Mouse (Mus musculus) CD4-positive helper T cell, adult 2 months (primary cell): Measurements from ENCODE around the gene Gigyf1.

Experiments
- DNase-seq: peaks from one replicate; pipeline ENCODE4 v3.0.0-alpha.2; 2012; ENCODE audit warnings: low read depth, missing footprints, low spot score

Gigyf1 gene

DNA sequence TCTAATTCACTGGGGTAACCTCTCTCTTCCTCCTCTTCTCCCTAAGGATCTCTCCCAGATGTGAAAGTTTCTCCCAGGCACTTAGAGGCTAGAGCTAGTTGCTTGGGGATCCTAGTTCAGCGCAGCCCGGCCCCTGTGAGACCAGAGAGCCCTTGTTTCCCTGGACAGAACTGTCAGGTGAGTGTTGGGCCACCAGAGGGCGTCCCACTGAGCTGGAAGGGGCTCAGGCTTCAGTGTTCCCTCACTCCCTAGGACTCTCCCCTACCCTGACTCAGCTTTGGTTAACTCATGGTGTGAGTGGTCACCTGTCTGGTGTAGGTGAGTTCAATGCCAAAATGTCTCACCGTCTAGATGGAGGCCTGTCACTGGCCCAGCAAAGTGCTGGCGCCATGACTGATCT lies at the start of gene Gigyf1:
TSS of gene Gigyf1 (plus strand) at position 113 of the 400 bp plus-strand sequence.
- no peak for DNase-seq

DNA sequence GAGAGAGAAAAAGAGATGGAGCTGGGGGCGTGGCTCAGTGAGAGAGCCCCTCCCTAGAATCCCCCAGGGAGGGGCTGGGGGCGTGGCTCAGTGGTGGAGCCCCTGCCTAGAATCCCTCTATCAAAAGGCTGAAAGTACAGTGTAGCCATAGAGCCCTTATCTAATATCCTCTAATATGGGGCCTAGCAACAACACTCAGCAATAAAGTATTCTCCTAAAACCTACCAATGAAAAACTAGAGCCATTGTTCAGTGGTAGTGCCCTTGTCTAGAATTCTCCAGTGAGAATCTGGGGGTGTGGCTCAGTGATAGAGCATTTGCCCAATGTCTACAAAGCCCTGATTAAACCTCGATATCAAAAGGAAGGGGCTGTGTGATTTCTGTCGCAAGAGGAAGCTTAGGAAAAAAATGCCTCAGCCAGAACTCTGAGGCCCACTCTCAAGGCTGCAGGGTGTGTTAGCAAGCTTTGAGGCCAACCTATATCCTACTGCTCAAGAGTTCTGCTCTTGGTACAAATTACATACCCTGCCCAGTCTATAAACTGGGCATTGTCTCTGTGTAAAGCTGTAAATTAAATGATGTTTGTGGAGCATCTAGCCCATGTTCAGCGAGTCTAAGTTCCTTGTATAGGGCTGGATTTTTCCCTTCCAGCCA lies 46.0 kb upstream of the Gigyf1 start:
- no peak for DNase-seq

DNA sequence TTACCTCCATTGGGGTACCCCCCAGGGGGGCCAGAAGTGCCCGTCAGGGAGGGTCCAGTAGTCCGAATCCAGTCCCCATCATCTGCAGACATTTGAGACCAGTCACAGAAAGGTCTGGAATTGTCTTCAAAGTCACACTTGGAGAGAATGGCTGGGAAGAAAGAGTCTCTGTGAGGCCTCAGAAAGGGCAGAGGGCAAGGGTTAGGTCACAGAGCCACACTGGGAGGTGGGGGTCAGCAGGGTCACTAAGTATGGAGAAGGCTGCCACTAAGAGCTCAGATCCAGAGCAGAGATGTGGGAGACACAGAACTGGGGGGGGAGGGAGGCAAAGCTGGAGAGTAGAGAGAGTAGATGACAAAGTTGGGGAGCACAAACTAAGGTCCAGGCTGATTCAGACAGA lies 44.0 kb upstream of the Gigyf1 start:
- DNase-seq: no peak

DNA sequence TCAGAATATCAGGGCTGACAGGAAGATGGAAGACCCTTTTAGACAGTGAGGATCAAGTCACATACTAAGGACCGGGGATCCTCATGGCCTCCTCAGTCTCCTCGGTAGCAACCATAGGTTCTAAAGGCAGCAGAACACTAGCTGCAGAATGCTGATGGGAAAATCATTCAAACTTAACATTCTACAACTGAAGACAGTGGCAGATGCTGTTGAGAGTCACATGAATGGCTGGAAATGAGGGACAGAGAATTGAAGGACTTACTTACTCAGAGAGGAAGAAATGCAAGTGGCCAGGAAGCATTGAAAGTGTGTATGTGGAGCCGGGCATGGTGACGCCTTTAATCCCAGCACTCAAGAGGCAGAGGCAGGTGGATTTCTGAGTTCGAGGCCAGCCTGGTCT lies 41.4 kb upstream of the Gigyf1 start, which contains the start of gene Zan:
TSS of gene Zan (minus strand) at position 101 of the 400 bp plus-strand sequence.
- DNase-seq: no peak

DNA sequence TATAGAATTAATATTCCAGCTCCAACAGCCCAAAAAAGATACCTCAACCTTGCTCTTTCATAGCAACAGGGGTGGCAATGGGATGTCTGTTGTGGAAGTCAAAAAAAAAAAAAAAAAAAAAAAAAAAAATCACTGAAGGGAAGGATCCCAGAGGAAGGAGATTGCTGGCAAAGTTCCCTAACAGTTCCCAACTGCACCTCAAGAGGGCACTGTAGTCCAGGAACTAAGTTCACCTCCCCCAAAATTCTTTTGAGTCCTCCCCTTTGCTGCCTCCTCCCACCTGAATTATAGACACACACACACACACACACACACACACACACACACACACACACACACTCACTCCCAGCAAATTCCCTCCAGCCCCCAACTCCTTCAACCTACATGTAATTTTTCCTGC lies 37.2 kb upstream of the Gigyf1 start:
- DNase-seq: peak; percentile 54

DNA sequence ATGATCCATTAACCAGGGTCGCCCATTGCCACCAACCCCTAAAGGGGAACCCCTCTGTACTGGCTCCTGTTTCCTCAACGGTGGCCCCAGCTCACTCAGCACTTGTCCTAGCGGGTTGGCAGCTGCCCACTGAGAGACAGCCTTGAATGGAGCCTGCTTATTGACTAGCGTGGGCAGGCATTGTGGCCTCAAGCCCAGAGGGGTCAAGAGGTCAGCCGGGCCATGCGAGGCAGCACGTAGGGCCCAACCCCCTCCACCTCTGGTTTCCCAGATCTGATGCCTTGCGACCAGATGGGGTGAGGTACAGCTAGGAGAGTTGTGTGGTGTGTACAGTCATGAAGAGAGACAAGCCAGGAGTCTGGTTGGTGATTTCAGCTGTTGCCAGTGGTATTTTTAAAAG lies 36.5 kb upstream of the Gigyf1 start:
- no peak for DNase-seq

DNA sequence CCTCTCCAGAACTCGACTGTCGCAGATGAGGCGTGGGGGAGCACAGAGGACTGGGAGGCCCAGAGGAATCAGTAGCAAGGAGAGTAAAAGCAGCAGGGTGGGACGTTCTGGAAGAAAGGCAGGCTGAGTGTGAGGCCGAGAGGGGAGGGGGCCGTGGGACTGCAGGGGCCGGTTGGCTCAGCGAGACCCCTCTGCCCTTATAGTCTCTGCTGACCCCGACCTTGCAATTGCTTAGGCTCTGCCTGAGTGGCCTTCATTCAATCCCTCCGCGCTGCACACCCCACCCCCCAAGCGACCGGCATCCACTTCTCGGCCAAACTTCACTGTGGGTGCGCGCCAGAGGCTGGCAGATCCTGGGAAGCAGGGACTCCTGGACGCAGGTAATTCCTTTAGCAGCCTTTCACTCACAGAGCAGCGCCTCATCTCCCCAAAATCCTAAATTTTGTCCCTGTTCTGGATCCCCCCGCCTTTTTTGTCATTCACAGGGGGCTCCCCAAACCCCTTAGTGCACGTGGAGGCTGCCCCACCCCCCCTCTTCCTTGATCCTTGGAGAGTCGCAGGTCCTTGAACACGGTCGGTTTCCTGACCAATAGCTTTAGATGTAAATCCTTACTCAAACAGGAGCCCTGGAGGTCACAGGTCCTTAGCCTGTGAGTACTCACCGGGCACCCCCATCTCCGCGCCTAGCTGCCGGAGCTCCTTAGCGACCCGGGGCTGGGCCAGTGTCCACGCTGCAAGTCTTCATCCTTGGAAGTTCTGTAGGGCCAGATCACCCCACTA lies 33.1 kb upstream of the Gigyf1 start:
- DNase-seq: no peak

DNA sequence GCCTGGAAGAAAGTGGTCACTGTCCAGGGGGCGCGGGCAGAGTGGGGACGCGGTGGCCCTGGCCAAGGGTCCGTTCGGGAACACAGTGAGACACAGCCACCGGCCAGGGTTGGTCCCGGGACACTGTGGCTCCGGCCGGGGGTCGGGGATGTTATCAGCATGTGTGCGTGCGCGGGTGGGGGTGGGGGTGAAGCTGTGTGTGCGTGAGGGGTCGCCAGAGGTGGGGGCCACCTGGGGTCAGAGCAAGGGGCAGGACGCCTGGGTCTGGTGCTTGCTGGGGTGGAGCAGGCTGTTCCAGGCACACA lies 32.5 kb upstream of the Gigyf1 start:
- no peak for DNase-seq

DNA sequence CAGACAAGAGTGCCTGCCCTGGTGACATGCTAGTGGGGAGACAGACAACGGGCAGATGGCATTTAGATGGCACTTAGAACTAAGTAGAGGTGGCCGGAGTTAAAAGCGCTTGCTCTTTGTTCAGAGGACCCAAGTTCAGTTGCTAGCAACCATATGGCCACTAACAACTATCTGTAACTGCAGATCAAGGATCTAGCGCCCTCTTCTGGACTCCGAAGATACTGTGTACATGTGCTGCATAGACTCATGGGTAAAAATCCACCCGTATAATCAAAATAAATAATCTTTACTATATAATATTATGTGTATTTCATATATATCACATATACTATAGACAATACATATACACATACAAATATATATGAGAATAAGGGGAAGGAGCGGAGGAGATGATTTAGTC lies 30.7 kb upstream of the Gigyf1 start:
- DNase-seq: no peak

DNA sequence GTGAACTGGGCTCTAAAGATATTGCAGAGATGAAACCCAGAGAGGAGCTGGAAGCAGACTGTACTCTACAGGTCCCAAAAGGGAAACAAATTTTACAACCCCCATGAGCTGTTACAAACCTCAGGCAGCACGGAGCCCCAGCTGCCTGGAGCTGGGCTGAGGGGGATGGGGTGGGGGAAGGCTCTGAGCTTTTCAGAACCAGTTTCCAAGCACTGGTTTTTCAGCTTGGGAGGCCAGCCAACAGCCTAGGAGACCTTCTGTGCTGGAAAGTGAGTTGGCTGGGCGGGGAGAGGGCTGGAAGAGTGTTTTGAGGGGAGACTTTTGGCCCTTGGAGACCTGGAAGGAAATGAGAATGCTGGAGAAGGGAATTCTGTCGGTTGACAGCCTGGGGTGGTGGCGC lies 26.8 kb upstream of the Gigyf1 start:
- DNase-seq: no peak

DNA sequence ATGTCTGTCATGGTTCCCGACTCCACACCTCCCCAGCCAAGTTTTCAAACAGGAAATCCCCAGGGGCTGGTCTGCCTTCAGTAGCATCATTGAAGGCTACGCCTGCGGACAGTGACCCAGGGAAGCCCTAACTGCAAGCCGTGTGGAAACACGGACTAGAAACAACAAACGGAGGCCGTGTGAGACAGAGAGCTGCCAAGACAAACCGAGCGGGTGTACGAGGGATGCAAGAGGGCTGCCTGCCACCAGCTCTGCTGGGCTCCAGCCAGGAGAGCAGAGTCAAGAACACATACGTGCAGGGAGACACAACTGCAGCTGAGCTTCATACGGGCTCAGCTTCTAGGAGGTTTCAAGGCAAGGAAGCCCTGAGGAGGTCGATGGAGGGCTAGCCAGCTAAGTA lies 24.5 kb upstream of the Gigyf1 start:
- DNase-seq: no peak

DNA sequence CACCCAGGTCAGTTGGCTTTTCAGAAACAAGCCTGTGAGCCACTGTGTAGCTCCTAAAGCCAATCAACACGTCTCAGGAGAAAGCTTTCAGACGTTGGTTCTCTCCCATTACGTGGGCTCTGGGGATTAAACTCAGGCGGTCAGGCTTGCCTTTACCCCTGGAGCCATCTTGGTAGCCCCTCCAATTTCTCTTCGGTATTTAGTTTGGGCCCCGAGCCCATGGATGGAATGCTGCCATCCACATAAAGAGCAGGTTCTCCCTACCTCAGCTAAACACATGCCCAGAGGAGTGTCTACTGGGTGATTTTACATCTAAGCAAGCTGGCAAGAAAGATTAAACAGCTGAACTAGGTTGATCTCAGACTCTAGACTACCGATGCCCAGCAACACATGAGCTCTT lies 18.2 kb upstream of the Gigyf1 start:
- DNase-seq: no peak

DNA sequence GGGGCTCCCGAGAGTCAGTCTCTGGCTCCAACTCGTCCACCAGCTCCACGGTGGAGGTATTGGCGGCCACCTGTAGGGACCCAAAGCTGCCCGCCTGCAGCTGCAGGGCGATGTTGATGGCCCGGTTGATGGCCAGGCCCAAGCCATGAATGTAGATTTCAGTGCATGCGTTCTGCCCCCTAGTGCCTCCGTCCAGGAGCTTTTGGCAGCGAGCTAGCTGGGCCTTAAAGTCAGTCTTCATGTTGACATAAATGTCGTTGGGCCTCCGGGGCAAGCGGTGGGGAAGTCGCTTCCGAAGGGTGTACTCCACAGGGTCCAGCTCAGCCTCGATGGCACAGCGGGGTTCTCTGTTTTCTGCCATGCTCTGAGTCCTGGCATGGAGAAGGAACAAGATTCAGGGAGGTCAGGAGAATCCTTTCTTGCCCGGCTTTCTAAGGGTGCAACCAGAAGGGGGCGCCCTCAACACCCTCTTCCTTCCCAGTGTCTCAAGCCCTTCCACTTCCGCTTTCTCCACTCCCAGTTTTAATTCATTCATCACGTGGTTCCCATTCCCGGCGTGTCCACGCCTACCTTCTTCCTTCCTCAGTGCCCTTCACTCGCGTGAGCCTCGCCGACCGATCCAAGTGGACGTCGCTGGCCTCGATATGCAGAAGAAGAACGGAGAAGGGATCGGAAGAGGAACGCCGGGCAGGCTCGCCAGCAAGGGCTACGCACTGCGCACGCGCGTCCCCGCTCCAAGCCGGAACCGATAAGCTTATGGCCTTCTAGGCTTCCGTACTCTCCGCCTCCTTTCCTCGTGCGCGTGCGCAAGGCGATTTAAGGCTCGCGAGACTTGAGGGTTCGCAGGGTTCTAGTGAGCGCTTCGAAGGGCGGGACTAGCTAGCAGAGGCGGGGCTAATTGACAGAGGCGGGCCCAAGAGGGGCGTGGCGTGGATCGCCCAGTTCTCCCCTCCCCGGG lies 16.4 kb upstream of the Gigyf1 start, which contains the start of gene Pop7:
TSS of gene Pop7 (minus strand) at position 810 of the 958 bp plus-strand sequence.
- DNase-seq: peak; percentile 100

DNA sequence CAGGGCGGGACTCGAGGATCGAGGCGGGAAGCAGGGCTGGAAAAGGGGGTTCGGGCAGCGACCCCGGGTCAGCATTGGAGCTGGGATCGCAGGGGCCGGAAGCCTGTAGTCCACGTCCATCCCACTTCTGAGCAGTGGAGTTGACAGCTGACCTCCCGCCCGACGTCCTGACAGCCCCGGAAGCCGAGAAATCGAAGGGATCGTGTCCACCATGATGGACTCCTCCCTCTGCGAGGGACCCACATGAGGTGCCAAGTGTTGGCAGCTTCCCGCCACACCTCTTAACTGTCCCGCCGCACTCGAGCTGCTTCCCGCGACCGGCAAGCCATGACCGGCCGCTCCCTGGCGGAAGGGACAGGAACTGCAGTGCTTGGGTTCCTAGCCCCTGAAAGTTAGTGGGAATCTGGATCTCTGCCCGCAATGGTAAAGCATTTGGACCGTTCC lies 15.7 kb upstream of the Gigyf1 start:
- DNase-seq: peak; percentile 86

DNA sequence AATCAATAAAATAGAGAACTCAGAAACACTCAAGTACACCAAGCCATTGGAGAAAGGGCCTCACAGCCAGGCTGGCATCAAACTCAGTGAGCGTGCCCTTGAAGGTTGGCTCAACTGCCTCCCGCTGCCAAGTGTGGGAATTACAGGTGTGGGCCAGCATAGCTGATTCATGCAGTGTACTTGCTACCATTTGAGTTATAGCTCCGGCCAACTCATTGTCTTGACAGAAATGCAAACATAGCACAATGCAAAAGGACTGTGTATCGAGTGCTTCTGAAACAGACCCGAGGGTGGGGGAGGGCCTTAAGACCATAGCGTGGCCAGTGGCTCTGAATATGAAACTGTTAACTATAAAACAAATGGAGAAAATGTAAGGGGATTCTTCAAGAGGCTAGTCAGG lies 14.3 kb upstream of the Gigyf1 start:
- DNase-seq: no peak

DNA sequence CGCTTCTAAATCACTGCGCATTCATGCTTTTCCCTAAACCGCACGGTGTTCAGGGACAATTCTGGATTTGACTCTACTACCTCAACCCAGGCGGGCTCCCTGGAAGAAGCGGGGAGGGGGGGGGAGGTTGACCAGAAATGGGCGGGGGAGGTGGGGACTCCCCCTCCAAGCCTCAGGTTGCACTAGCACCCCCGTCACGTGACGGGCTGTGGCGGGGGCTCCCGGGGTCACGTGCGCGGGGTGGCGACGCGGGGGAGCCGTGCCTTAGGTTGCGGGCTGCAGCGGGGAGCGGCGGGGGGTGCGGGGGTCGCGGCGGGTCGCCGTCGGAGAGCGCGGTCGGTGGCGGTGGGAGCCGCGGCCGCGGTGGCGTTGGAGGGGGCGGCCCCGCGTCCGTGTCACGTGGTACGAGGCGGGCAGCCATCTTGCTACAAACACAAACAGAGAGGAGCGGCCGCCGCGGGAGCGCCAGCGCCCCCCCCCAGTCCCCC lies 8.3 kb upstream of the Gigyf1 start:
- DNase-seq: peak; percentile 83

DNA sequence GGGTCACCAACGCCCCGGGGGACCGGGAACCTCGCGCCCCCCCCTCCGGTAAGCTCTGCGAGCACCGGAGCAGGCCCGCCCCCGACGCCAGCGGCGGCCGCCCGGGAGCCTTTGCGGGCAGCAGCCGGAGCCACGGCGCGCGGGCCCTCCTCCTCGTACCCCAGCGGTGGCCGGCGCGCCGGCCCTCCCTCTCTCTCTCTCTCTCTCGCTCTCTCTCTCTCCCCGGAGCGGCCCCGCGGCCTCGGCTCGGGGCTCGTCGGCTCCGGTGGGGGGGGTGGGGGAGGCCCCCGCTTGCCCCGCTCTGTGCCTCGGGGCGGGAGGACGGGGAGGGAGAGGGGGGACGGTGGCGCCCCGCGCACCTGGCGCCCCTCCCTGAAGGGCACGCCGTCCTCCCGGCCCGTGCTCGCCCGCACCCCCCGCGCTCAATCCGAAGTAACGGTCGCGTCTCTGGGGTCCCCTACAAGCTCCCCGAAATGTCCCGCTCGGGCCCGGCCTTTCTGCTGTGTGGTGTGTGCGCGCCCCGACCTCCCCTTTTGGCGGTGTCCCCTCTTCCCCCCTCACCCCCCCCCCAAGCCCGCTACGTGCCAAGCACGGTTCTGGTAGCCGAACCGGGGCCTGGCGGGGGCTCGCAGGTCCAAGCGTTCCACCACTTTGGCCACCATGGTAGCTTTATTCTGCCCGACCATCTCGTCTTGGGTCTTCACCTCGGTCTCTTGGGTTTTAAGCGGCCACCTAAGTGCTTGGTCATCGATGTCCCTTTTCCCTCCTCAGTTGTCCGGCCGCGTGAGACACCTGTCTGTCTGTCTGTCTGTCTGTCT lies 7.6 kb upstream of the Gigyf1 start:
- no peak for DNase-seq

DNA sequence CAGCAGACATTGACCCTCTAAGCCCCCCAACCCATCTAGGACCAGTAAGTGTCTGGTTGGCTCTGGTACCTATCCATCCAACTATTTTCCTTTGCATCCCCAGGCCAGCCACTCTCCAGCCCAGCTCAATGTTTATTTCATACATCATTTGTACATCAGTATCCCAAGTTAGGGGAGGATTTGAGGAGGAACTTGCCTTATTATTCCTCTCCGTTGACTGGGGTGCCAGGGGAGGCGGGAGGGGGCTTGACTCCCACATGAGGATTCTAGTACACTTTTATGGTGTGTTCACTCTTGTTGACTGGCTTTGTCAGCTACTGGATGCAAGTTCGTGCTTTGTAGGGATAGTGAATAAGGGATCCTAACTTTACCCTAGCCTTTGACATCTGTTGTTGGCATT lies 6.6 kb upstream of the Gigyf1 start:
- no peak for DNase-seq

DNA sequence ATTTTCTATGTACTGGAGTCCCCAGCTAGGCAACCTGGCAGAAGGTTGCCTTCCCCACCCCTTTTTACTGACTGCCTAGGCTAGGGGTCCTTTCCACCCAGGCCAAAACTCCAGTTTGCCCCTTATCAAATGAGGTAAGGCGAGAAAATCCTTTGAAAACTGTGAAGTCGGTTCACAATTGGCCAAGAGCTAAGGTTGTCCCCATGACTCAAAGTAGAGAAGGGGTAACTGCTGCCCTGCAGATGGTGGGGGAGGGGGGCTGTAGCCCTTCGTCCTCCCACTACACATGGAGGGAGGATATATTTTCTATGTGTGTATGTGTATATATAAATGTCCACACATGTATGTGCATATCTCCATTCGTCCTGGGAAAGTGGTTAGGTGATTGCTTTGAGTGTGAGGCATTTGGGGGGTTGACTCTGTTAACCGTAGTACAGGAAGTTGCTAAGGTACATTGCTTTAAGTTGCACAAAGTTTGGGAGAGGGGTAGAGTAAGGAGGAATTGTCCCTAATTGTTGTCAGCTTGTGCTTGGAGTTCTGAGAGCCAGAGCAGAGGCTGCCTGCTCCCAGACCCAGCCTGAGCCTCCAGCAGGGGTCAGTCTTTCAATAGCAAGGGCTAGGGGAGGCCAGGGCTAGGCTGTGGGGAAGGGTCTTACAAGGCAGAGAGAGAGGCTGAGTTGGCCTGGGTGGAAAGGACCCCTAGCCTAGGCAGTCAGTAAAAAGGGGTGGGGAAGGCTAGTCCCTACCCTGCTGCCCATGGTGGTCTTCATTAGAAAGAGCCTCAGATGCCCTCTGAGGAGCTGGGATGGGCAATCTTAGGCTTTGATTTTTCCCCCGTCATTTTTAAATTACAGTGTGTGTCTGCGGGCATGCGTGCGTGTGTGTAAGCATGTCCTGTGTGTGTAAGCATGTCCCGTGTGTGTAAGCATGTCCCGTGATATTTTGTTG lies 5.2 kb upstream of the Gigyf1 start:
- no peak for DNase-seq
